Mouse (Mus musculus) urinary bladder, postnatal 14 days (tissue): ENCODE measurements at regions not wholly inside any gene's neighbourhood (a gene's known extent, or its start where the extent isn't known, plus 50 kb on each side); places are given as distances from the start of the nearest gene placed in this dataset.
"Not testable (repeated sequence)": the region's sequence is repeated elsewhere in the genome, so short reads cannot be mapped to it uniquely, and the experiment has no call there.

Experiments
- DNase-seq: peaks from one replicate; pipeline ENCODE4 v3.0.0; 2021; ENCODE audit warnings: low spot score

- no peak for DNase-seq
These were observed 574.4 kb downstream of the Cypt12 start for GRCm38 (mm10) chr3:18522562-18522961.

GRCm38 (mm10) chr3:18524011-18524410 is 575.8 kb downstream of the Cypt12 start:
- no peak for DNase-seq

- DNase-seq: no peak
These were observed 609.0 kb downstream of the Cypt12 start for GRCm38 (mm10) chr3:18557201-18557600.

GRCm38 (mm10) chr3:18560282-18560785 is 612.1 kb downstream of the Cypt12 start:
- no peak for DNase-seq

GRCm38 (mm10) chr3:18580911-18581626 is 632.9 kb downstream of the Cypt12 start:
- not testable (repeated sequence) for DNase-seq

GRCm38 (mm10) chr3:18620608-18621007 is 672.4 kb downstream of the Cypt12 start:
- no peak for DNase-seq

- DNase-seq: peak; percentile 40
These were observed 675.7 kb downstream of the Cypt12 start for GRCm38 (mm10) chr3:18623831-18624304.

- peak; percentile 14 for DNase-seq
These were observed 676.4 kb downstream of the Cypt12 start for GRCm38 (mm10) chr3:18624381-18625145.

GRCm38 (mm10) chr3:18625395-18626328 is 677.5 kb downstream of the Cypt12 start:
- DNase-seq: no peak

- no peak for DNase-seq
These were observed 678.2 kb downstream of the Cypt12 start for GRCm38 (mm10) chr3:18626375-18626774.

GRCm38 (mm10) chr3:18626820-18627219 is 678.6 kb downstream of the Cypt12 start:
- no peak for DNase-seq

GRCm38 (mm10) chr3:18629233-18629632 is 681.0 kb downstream of the Cypt12 start:
- no peak for DNase-seq

- no peak for DNase-seq
These were observed 683.4 kb downstream of the Cypt12 start for GRCm38 (mm10) chr3:18631601-18632000.

GRCm38 (mm10) chr3:18634855-18635254 is 686.6 kb downstream of the Cypt12 start:
- DNase-seq: no peak

- DNase-seq: no peak
These were observed 689.3 kb downstream of the Cypt12 start for GRCm38 (mm10) chr3:18637553-18637952.

GRCm38 (mm10) chr3:18640286-18640685 is 692.1 kb downstream of the Cypt12 start:
- no peak for DNase-seq

GRCm38 (mm10) chr3:18641688-18642087 is 693.5 kb downstream of the Cypt12 start:
- no peak for DNase-seq

GRCm38 (mm10) chr3:18643408-18644035 is 695.3 kb downstream of the Cypt12 start:
- DNase-seq: no peak

- no peak for DNase-seq
These were observed 697.3 kb downstream of the Cypt12 start for GRCm38 (mm10) chr3:18645481-18645880.

GRCm38 (mm10) chr3:18645927-18646326 is 697.7 kb downstream of the Cypt12 start:
- DNase-seq: no peak

- no peak for DNase-seq
These were observed 705.3 kb downstream of the Cypt12 start for GRCm38 (mm10) chr3:18653557-18653956.
